Mouse (Mus musculus) neural tube, embryonic 15.5 days (tissue): ENCODE results near the gene Tmem30b. TPM values are rescaled to one million over a fixed set of nuclear protein-coding genes. Genes with fewer than 3 reads are reported as not detected.
A peak's percentile ranks its signal among the peaks of the same experiment; 100 is the strongest.
"Not testable (repeated sequence)": the region's sequence is repeated elsewhere in the genome, so short reads cannot be mapped to it uniquely, and the experiment has no call there.

Experiments
- ATAC-seq: fragments of 200-750 bp; cut with Nextera tagmentation; 2 replicates; pipeline ENCODE4 v1.8.0; 2017; ENCODE audit warnings: mild to moderate bottlenecking, moderate TSS enrichment, moderate library complexity; ENCODE audit not compliant: low FRiP score
- H3K27ac ChIP-seq: fragments of 300-500 bp; sonication (generic); replicated peaks from 2 replicates; pipeline ENCODE4 v1.5.1; 2015; ENCODE audit warnings: mild to moderate bottlenecking, inconsistent platforms
- H3K27me3 ChIP-seq: fragments of 300-500 bp; sonication (generic); replicated peaks from 2 replicates; pipeline ENCODE4 v1.6.1; 2015; ENCODE audit warnings: inconsistent platforms
- H3K36me3 ChIP-seq: fragments of 300-500 bp; sonication (generic); 2 replicates; pipeline ENCODE4 v1.6.1; 2015; ENCODE audit warnings: inconsistent platforms
- H3K4me1 ChIP-seq: fragments of 300-500 bp; sonication (generic); 2 replicates; pipeline ENCODE4 v1.6.1; 2015; ENCODE audit warnings: inconsistent platforms
- H3K4me2 ChIP-seq: fragments of 300-500 bp; sonication (generic); 2 replicates; pipeline ENCODE4 v1.6.1; 2015; ENCODE audit warnings: inconsistent platforms, mild to moderate bottlenecking, moderate library complexity
- H3K4me3 ChIP-seq: fragments of 300-500 bp; sonication (generic); replicated peaks from 2 replicates; pipeline ENCODE4 v1.5.1; 2015; ENCODE audit warnings: mild to moderate bottlenecking, inconsistent platforms
- H3K9ac ChIP-seq: fragments of 300-500 bp; sonication (generic); replicated peaks from 2 replicates; pipeline ENCODE4 v1.6.1; 2015; ENCODE audit warnings: mild to moderate bottlenecking, inconsistent platforms
- H3K9me3 ChIP-seq: fragments of 300-500 bp; sonication (generic); replicated peaks from 2 replicates; pipeline ENCODE4 v1.6.1; 2016; ENCODE audit warnings: inconsistent platforms
- WGBS: fragments of 180-500 bp; shearing (Covaris S2); methylation state at CpG from one replicate; pipeline ENCODE4 v1.1.7; 2015; ENCODE audit warnings: mixed read lengths; 5-methylcytosine and 5-hydroxymethylcytosine counted together
- polyA plus RNA-seq: library from polyadenylated mRNA; unstranded; fragments of >200 nt; fragmentation: Nextera tagmentation; extraction: Ambion mirVana; gene quantifications from 2 replicates; pipeline ENCODE4 v1.2.1, GENCODE M21; 2015

Gene Tmem30b
- polyA plus RNA-seq, 1 experiment from 2014 or later = 0.52 TPM

DNA sequence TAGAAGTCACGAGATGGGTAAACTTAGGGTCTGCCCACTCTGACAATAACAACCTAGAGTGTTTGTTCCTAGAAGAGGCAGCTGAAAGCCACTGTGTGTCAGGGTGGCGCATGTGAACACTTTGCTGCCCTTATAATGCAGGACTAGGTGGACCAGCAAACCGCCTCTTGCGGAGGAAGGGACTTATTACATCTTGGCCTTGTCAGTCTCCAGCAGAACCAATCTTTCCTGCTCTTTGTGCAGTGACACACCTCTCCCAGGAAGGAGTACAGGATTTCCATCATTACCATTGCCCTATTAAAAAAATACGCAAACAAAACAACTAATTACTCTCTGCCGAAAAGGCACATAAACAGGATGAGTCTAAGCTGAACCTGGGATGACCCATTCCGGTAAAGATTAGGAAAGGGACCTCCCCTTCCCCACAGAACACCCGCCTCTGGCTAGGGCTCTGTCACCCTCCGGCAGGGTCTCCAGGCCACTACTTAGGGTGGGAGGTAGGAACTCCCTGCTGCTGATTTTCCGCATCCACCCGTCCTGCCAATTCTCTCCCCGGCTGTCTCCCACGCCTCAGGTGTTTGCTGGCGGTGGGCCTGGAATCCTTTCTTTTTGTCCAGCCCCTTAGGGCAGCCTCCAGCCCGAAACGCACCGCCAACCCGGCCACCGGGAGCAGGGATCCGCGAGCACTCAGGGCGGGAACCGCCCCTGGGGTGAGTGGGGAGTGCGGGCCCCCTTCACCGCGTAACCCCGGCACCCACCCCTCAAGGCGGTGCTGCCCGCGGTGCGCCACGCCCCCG lies 37.8 kb upstream of the Tmem30b start:
- 5% methylated on average over 33 of the region's 33 CpGs for WGBS
- H3K9ac ChIP-seq = peak overlapping the region; percentile 72
- H3K4me1 ChIP-seq = peaks cover 22% of the 10 kb centered on the region
- peak overlapping the region; percentile 96 for H3K4me2 ChIP-seq
- peak overlapping the region; percentile 75 for H3K27ac ChIP-seq
- peak overlapping the region; percentile 73 for H3K4me3 ChIP-seq
- H3K36me3 ChIP-seq = no peaks in the 10 kb centered on the region
- no peaks in the 10 kb centered on the region for H3K9me3 ChIP-seq
- H3K27me3 ChIP-seq = peaks cover 33% of the 10 kb centered on the region
- ATAC-seq = peak; percentile 58

DNA sequence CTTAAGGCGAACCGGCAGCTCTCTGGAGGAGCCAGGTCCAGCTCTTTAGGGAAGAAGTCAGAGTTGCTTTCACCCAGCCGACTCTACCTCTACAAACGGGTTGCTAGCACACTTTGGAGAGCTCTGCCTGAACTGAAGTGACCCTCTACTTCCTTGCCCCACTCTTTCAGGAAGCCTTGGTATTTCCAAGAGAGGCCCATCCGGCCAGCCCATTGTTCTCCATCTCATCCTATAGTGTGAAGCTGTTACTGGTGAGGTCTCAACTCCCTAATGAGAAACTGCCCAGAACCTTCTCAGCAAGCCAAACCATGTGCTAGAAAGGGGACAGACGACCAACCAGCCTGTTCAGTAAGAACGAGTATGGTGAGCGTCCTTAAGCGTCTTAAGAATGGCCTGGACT lies 37.1 kb upstream of the Tmem30b start:
- no peaks in the 10 kb centered on the region for H3K9me3 ChIP-seq
- H3K36me3 ChIP-seq = no peaks in the 10 kb centered on the region
- no peak overlapping the region for H3K4me3 ChIP-seq
- H3K9ac ChIP-seq = no peak overlapping the region
- H3K27ac ChIP-seq = 0 out of 2 replicates have a peak overlapping the region, but pooled peaks have one; percentile 75
- peaks cover 22% of the 10 kb centered on the region for H3K4me1 ChIP-seq
- no peak for ATAC-seq
- no peak overlapping the region for H3K4me2 ChIP-seq
- peaks cover 33% of the 10 kb centered on the region for H3K27me3 ChIP-seq
- WGBS = 79% methylated on average over 9 of the region's 9 CpGs

DNA sequence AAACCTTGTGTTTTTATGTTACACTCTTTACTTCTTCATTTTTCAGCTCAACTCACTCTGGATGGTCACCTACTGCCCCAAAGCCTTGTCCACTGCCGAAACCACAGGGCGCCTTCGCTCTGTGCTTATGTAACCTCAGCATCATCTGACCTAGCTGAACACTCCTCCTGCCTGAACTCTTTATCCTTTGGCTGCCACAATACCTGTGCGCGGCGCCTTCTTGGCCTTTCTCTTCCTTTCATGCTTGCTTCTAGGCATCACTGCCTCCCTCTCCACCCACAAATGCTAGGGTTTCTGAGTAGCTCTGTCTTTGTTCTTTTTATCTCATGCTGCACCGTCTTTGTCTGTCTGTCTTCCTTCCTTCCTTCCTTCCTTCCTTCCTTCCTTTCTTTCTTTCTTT lies 34.6 kb upstream of the Tmem30b start:
- H3K27me3 ChIP-seq = peaks cover 20% of the 10 kb centered on the region
- no peak overlapping the region for H3K27ac ChIP-seq
- H3K4me3 ChIP-seq = no peak overlapping the region
- 90% methylated on average over 7 of the region's 7 CpGs for WGBS
- peaks cover 16% of the 10 kb centered on the region for H3K4me1 ChIP-seq
- H3K9ac ChIP-seq = no peak overlapping the region
- H3K4me2 ChIP-seq = no peak overlapping the region
- no peak for ATAC-seq
- H3K36me3 ChIP-seq = no peaks in the 10 kb centered on the region
- H3K9me3 ChIP-seq = no peaks in the 10 kb centered on the region

- WGBS = 77% methylated on average over 6 of the region's 6 CpGs
- Histone ChIP-seq H3K9ac (no peak overlapping the region), H3K4me2 (no peak overlapping the region), H3K36me3 (no peaks in the 10 kb centered on the region), H3K27ac (no peak overlapping the region), H3K4me1 (no peaks in the 10 kb centered on the region), H3K27me3 (peaks cover 9% of the 10 kb centered on the region), H3K9me3 (no peaks in the 10 kb centered on the region), H3K4me3 (no peak overlapping the region)
- no peak for ATAC-seq
These were observed 31.9 kb upstream of the Tmem30b start for GRCm38 (mm10) chr12:73578141-73578540.

- peaks cover 2% of the 10 kb centered on the region; the same call in 1 of the 2 replicates for H3K27me3 ChIP-seq
- 73% methylated on average over 15 of the region's 15 CpGs for WGBS
- H3K4me3 ChIP-seq = no peak overlapping the region
- H3K36me3 ChIP-seq = no peaks in the 10 kb centered on the region
- H3K4me1 ChIP-seq = no peaks in the 10 kb centered on the region
- no peaks in the 10 kb centered on the region for H3K9me3 ChIP-seq
- no peak overlapping the region for H3K27ac ChIP-seq
- no peak overlapping the region for H3K4me2 ChIP-seq
- ATAC-seq = no peak
- no peak overlapping the region for H3K9ac ChIP-seq
These were observed 28.4 kb upstream of the Tmem30b start for GRCm38 (mm10) chr12:73574632-73575031.

DNA sequence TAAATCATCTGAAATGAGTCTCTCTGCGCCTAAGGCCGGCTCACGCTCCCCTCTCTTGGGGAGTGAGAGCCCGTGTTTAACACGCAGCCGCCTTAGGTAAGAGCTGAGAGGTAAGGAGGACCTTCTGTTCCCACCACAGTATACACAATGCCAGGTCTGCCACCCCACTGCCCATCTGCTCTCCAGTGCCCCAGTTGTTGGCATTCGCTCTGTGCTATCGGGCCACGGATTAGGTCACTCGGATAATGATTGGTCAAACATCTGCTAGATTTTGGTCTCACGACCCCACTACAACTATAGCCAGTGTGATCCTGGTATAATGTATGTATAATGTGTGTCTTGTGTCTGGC lies 19.4 kb upstream of the Tmem30b start:
- H3K4me3 ChIP-seq = peak overlapping the region; percentile 40
- H3K9me3 ChIP-seq = no peaks in the 10 kb centered on the region
- no peaks in the 10 kb centered on the region for H3K36me3 ChIP-seq
- H3K27ac ChIP-seq = no peak overlapping the region
- peak overlapping the region; percentile 60 for H3K4me2 ChIP-seq
- H3K27me3 ChIP-seq = peaks cover 3% of the 10 kb centered on the region; the same call in 1 of the 2 replicates
- H3K9ac ChIP-seq = peak overlapping the region; percentile 42; the same call in 1 of the 2 replicates
- no peak for ATAC-seq
- peaks cover 6% of the 10 kb centered on the region for H3K4me1 ChIP-seq
- 67% methylated on average over 11 of the region's 11 CpGs for WGBS

GRCm38 (mm10) chr12:73564795-73565619 lies 18.8 kb upstream of the Tmem30b start:
- Histone ChIP-seq H3K4me2 (peak overlapping the region; percentile 60), H3K9me3 (no peaks in the 10 kb centered on the region), H3K4me1 (peaks cover 6% of the 10 kb centered on the region), H3K36me3 (no peaks in the 10 kb centered on the region), H3K27me3 (peaks cover 3% of the 10 kb centered on the region; the same call in 1 of the 2 replicates), H3K9ac (peak overlapping the region; percentile 42; the same call in 1 of the 2 replicates), H3K4me3 (peak overlapping the region; percentile 40), H3K27ac (0 out of 2 replicates have a peak overlapping the region, but pooled peaks have one; percentile 18)
- ATAC-seq = peak; percentile 57; the same call in 1 of the 2 replicates
- 17% methylated on average over 21 of the region's 21 CpGs for WGBS

DNA sequence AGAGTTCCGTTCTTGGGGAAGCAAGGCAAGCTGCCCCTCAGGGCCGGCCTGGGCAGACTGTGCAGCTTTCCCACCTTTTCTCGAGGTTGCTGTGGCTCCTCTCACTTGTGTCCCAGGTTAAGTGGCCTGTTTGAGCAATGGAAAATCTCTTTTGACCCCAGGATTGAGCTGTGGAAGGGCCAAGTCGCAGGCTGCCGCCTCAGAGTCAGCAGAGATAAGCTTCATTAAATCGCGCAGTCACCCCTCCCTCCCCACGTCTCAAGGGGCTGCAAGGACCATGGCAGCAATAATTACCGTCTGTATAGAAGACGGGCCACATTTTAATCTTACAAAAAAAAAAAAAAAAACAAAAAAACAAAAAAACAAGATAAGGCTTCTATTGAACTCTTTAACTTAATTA lies 18.0 kb upstream of the Tmem30b start:
- Histone ChIP-seq H3K27me3 (peaks cover 3% of the 10 kb centered on the region; the same call in 1 of the 2 replicates), H3K4me3 (no peak overlapping the region), H3K4me2 (no peak overlapping the region), H3K9me3 (no peaks in the 10 kb centered on the region), H3K4me1 (peaks cover 6% of the 10 kb centered on the region), H3K36me3 (no peaks in the 10 kb centered on the region), H3K9ac (no peak overlapping the region), H3K27ac (no peak overlapping the region)
- no peak for ATAC-seq
- 20% methylated on average over 10 of the region's 10 CpGs for WGBS

- H3K27ac ChIP-seq, ATAC-seq, H3K4me1 ChIP-seq, H3K9me3 ChIP-seq, H3K4me2 ChIP-seq, H3K9ac ChIP-seq, H3K4me3 ChIP-seq, H3K27me3 ChIP-seq, H3K36me3 ChIP-seq: not testable (repeated sequence)
- 80% methylated on average over 6 of the region's 6 CpGs for WGBS
These were observed 16.9 kb upstream of the Tmem30b start for GRCm38 (mm10) chr12:73563122-73563521.

DNA sequence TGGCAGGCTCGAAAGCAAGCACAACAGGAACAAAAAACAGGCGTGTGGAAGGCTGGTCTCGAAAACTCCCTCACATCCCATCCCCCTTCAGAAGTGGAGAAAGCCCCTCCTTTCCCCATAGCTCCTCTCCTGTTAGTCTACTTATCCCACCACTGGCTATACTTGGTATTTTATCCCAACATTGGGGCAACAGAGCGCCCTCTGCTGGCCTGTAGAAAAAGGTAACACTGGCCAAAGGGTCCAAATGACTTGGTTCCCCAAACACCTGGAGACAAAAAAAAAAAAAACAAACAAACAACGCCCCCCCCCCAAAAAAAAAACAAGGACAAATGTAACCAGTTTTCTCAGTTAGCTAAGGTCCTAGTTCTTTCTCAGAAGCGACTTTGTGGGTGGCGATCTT lies 13.9 kb upstream of the Tmem30b start:
- H3K9ac ChIP-seq = no peak overlapping the region
- no peak overlapping the region for H3K4me3 ChIP-seq
- no peaks in the 10 kb centered on the region for H3K36me3 ChIP-seq
- no peak for ATAC-seq
- H3K27me3 ChIP-seq = no peaks in the 10 kb centered on the region
- no peaks in the 10 kb centered on the region for H3K9me3 ChIP-seq
- H3K4me1 ChIP-seq = no peaks in the 10 kb centered on the region; the same call in 1 of the 2 replicates
- WGBS = 52% methylated on average over 7 of the region's 7 CpGs
- no peak overlapping the region for H3K27ac ChIP-seq
- H3K4me2 ChIP-seq = no peak overlapping the region

DNA sequence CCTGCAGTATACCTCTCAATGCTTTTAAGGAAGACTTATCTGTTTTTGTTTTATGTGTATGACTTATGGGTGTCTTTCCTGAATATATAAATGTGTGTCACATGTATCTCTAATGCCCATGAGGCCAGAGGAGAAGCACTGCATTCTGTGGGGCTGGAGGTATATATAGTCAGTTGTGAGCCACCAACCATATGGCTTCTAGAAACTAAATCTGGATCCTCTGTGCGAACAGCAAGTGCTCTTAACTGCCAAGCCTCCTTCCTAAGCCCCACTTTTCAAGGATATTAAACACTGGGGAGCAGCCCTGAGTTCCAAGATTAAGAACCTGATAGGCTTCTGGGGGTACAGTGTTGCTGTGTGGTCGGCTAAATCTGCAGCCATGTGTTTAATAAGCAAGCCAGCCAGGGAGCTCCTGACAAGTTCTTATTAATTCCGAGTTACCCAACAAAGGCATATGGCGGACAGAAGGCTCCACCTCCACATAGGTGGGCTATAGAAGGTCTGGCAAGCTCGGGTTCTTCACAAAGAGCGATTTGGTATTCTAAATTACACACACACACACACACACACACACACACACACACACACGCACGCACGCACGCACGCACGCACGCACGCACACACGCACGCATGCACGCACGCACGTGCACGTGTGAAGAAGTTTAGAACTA lies 12.5 kb upstream of the Tmem30b start:
- H3K27me3 ChIP-seq = no peaks in the 10 kb centered on the region
- WGBS = 94% methylated on average over 20 of the region's 20 CpGs
- H3K9me3 ChIP-seq = no peaks in the 10 kb centered on the region
- H3K4me1 ChIP-seq = no peaks in the 10 kb centered on the region
- no peak overlapping the region for H3K27ac ChIP-seq
- no peak overlapping the region for H3K4me3 ChIP-seq
- H3K36me3 ChIP-seq = no peaks in the 10 kb centered on the region
- no peak for ATAC-seq
- no peak overlapping the region for H3K9ac ChIP-seq
- H3K4me2 ChIP-seq = no peak overlapping the region
